Mouse (Mus musculus) thymus, adult 18-20 months (tissue): ENCODE measurements around the gene Ppm1k.
"Not testable (repeated sequence)": the region's sequence is repeated elsewhere in the genome, so short reads cannot be mapped to it uniquely, and the experiment has no call there.

ENCODE experiments used
- DNase-seq, 2 experiments: peaks; one replicate each; pipeline ENCODE4 v3.0.0; 2022; ENCODE audit warnings: mixed read lengths in 2 of 2

The Ppm1k gene

DNA sequence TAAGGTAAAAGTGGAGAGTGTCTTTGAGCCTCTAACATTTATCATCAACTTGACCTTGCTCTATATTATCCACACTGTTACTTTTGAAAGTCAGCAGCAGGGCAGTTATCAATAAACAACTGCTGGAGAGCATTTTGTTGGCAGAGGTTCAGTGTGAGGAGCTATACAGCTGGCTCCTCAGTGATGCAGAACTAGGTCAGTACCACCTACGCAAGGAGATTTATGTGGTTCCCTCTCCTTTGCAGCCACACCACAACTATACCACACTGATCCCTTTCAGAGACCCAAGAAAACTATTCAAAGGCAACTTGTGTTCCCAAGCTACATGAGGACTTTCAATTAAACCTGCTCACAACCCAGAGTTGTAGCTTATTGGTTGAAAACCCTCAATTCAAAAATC lies 3.8 kb downstream of the Ppm1k start:
- DNase-seq = peak in 1 of 2 experiments; percentile 9

DNA sequence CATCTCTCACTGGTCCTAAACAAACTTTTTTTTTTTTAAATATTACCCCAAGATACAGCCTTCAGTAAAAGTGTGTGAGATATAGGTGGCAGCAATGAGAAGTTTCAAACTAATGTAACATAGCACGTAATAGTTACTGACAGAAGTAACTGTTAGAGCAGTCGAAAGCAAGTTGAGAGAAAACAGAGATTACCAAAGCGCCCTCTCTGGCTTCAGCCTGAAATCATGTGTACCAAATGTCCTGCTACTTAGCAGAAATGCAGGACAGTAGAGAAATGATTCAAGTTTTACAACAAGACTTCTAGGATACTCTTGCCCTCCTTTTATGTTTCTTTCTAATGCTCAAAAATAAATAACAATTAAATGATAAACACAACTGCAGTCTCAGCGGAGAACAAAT lies 4.3 kb downstream of the Ppm1k start:
- no peak for DNase-seq

DNA sequence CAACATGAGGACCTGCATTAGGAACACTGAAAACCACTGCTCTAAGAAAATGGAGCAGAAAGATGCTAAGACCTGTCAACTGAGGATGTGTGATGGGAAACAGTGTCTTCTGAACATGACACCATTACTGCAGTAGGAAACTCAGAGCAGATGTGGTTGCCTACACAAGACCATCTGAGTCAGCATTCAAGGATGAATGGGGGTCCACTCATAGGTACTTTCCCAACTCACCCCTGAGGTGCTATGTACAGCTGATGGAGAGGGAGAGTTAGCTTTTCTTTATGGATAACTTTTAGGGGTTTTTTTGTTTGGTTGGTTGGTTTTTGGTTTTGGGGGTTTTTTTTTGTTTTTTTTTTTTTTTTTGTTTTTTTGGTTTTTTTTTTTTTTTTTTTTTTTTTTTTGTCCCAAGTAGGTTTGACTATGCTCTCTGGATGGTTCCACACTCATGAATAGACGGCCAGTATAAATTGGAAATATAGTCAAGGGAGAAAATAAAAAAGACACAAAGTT lies 5.9 kb downstream of the Ppm1k start:
- no peak for DNase-seq

DNA sequence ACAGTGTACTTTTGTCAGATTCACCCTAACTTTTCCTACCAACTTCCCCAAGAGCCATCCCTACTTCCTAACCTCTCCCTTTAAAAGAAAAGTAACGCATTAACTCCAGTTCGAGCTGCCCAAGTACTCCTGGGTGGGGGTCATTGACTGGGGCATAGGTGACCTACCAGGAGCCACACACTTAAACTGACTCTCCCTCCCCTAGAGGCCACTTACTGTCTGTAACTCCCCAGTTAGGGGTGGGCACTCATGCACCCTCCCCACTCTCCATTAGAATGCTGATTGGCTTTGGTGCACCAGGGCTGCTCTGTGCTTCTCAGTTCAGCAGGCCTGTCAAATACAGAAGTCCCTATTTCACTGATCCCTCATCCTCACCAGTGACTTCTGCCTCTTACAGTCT lies 8.3 kb downstream of the Ppm1k start:
- no peak for DNase-seq

DNA sequence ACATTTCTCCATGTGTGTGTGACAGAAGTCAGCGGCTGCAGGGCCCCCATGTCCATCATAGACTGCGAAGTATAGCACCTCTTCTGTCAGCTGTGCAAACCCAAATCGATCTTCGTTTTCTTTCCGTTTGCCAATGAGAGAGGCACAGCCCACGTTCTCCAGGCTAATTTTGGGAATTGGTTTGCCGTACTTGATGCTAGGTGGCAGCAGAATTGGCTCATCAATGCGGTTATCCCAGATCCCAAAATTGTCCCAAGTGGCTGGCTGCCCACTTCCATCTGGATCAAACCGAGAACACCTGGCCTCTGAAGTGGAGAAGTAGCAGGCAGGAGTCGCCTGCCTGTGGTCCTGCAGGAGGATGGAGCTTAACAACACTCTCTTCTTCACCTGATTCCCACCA lies 10.5 kb downstream of the Ppm1k start:
- DNase-seq = no peak

DNA sequence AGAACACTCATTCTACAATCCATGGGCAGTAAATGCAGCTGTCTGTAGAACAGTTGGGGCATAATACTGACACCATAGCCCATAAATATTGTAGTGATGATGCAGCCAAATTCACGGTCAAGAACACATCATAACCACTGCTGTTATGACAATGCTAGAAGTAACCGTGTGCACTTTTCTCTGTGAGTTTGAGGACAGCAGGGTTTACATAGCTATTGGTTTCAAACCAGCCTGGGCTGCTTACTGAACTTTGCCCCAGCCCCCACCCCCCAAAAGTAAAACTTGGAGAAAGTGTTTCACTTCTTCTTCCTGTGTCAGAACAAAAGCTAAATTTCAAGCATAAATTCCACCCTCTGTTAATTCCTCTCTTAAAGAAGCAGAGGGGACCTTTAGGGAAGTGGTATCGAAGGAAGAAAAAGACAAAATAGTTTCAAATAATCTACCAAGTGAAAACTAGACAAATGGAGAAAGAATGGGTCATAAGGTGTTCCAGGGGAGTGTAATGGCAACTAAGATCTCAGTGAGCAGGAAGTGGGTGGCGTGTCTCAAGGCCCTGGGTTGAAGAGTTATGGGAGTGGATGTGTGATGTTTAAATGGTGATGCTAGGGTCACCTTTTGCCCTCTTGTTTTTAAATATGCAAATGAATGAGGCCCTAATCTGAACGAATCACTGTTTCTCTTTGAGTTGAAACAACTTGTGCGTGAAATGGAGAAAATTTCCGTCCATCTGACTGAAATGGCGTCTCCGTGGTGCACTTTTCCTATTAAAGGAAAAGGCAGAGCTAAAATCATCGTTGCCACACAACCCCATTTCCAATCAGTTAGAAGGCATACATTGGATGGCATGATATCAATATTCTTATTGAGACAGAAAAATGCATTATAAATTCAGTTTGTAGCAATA lies 14.3 kb downstream of the Ppm1k start:
- no peak for DNase-seq

DNA sequence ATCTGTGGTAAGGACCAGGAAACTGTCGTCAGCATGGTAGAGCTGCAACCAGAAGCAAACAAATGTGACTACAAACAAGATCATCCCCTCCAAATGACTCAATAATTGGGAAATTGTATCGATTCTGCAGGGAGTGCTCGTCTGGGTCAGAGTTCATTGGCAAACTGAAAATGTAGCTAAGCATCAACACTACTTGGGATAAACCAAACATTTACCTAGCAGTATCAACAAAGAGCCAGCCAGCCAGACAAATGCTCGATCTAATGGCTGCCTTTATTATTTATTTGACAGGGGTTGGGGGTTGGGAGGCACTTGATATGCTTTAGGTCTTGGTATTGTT lies 21.3 kb downstream of the Ppm1k start:
- DNase-seq = no peak

DNA sequence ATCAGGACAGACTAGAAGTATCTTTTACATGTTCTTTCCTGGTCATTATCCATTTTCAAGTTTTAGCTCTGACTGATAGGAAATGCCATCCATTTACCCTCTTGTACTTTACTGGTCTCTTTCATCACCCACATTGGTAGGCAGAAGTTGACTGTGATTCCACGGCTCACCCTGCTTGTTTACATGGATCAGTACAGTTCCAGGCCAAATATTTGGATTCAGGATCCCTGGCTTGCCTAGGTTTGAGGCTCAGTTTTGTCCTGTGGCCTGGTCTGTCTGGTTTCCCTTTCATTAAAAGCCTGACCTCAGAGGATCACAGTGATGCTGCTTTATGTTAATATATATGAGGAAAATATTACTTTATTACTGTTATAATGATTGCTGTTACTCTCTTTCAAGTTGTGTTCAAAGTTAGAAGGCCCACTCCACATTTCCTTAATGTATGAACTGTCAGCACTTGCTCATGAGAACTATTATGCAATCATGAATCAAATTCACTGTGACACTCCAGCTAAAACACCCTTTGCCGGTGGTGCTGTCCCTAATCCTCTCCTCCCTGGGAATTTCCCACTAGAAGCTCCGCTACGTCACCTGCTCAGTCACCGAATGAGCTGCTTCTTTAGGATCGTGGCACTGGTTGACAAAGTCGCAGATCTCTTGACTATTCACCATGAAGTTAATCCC lies 21.8 kb downstream of the Ppm1k start:
- no peak for DNase-seq

DNA sequence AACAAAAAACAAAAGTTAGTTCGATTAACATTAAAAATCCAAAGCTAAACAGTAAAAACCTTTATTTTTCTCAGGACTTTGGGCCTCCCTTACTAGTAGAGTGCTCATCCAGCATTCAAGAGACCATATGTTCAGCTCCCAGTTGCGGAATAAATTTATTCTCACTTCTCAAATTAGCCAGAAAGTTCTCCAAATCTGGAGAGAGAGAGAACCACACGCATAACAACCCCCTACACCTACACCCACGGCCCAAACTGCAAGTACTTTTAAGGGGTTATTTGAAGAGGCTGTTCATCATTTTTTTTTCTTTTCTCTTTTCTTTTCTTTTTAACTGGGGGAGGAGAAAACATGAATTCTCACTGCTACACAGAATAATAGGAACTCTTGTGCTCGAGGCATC lies 23.4 kb downstream of the Ppm1k start:
- no peak for DNase-seq

DNA sequence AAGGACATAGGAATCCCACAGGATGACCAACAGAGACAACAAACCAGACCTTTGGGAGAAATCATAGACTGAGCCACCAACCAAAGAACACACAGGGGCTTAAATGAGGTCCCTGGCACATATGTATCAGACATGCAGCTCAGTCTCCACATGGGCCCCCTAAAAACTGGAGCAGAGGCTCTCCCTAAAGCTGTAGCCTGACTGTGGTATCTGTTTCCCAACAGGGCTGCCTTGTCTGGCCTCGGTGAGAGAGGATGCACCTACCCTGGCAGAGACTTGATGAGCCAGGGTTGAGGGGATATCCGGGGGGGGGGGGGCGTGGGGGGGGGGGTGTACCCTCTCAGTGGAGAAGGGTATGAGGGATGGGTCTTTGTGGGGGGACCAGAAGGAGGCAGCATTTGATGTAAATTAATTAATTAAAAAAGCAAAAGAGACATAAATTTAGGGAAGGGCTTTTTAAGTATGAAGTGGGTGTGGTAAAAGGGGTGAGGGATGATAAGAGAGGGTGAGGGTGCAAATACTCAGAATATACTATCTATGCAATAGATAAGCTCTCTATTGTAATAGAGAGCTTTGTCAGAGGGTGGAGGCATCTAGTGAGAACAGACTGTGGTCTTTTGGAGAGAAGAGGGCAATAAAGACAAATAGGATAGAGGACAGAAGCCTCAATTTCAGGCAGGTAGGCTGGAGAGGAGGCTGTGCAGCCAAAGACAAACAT lies 31.4 kb downstream of the Ppm1k start:
- DNase-seq = no peak

DNA sequence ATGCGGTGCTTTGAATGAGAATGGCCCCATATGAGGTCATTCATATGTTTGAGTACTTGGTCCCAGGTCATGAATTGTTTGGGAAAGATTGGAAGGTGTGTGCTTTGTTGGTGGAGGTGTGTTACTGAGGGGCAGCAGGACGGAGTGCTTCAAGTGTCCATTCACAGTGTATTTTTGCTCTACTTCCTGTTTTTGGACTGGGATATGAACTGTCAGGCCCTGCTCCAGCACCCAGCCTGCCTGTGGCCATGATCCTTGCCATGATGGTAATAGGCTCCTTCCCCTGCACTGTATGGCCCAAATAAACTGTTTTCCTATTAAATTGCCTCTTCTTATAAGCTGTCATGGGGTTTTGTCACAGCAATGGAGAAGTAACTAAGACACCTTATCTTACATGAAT lies 36.1 kb downstream of the Ppm1k start:
- DNase-seq = no peak

DNA sequence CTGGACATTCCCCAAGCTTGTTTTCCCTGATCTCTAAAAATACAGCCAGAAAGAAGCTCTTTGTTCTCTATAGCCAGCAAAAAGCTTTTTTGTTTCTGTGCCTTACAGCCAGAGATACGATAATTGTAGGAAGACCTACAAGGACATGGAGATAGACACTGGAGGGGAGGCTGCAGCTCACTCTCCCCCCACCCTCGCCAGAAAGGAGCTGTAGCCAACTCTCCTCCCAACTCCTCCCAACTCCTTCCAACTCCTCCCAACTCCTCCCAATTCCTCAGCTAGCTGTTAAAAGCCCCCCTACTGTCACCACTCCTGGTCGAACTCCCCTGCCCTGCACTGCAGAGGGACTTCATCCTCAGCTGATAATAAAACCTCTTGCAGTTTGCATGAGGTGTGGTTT lies 67.1 kb downstream of the Ppm1k start:
- DNase-seq = not testable (repeated sequence)
